Mouse (Mus musculus) heart, adult 2 months (tissue): ENCODE data around the gene Inka2. TPM values are rescaled to one million over a fixed set of nuclear protein-coding genes. Genes with fewer than 3 reads are reported as not detected.
A peak's percentile ranks its signal among the peaks of the same experiment; 100 is the strongest.

Experiments used
- DNase-seq, 2 experiments: peaks; one replicate each; pipeline ENCODE4 v3.0.0; 2021
- H3K27ac ChIP-seq: fragments of 200-600 bp; 2 replicates; pipeline ENCODE4 v1.8.1; 2022
- H3K27me3 ChIP-seq: fragments of 200-500 bp; 2 replicates; pipeline ENCODE4 v1.6.1; 2012; ENCODE audit warnings: mild to moderate bottlenecking, low read length, inconsistent platforms, mixed read lengths; ENCODE audit not compliant: control insufficient read depth, insufficient read depth
- H3K36me3 ChIP-seq: fragments of 200-500 bp; 2 replicates; pipeline ENCODE4 v1.6.1; 2012; ENCODE audit warnings: low read length, inconsistent platforms; ENCODE audit not compliant: control insufficient read depth, insufficient read depth
- H3K4me1 ChIP-seq: fragments of 200-500 bp; 2 replicates; pipeline ENCODE4 v1.6.1; 2011; ENCODE audit warnings: low read length; ENCODE audit not compliant: control insufficient read depth, insufficient read depth
- H3K4me3 ChIP-seq: fragments of 200-600 bp; 2 replicates; pipeline ENCODE4 v1.8.1; 2022
- H3K79me2 ChIP-seq: fragments of 200-500 bp; replicated peaks from 2 replicates; pipeline ENCODE4 v1.6.1; 2012; ENCODE audit warnings: mild to moderate bottlenecking, inconsistent platforms, low read length, moderate library complexity, mixed read lengths; ENCODE audit not compliant: control insufficient read depth, insufficient read depth
- H3K9ac ChIP-seq: fragments of 200-500 bp; 2 replicates; pipeline ENCODE4 v1.6.1; 2012; ENCODE audit warnings: low read depth, mild to moderate bottlenecking, control low read depth, inconsistent platforms, low read length, mixed read lengths
- CTCF ChIP-seq: fragments of 200-600 bp; IDR thresholded peaks from 2 replicates; pipeline ENCODE4 v1.8.1; 2022; ENCODE audit warnings: antibody characterized with exemption, mild to moderate bottlenecking, moderate library complexity
- EP300 ChIP-seq: fragments of 200-500 bp; IDR thresholded peaks from 2 replicates; pipeline ENCODE4 v1.6.1; 2011; ENCODE audit warnings: low read depth, low read length, control low read depth; ENCODE audit not compliant: insufficient read depth
- POLR2A ChIP-seq: fragments of 200-500 bp; IDR thresholded peaks from 2 replicates; pipeline ENCODE4 v1.6.1; 2011; ENCODE audit warnings: mild to moderate bottlenecking, low read depth, low read length, control low read depth; ENCODE audit not compliant: insufficient read depth
- WGBS: fragments of 180-500 bp; shearing (Covaris S2); methylation state at CpG from one replicate; pipeline ENCODE4 v1.1.7; 2018; 5-methylcytosine and 5-hydroxymethylcytosine counted together
- intact Hi-C: fragments of 180-260 bp; cut with DNase I; formaldehyde crosslinking; loops from one replicate; pipeline ENCODE4 v1.15.1; 2025
- polyA plus RNA-seq: library from polyadenylated mRNA; depleted of rRNA; stranded (reverse); fragments of >200 nt; gene quantifications from 2 replicates; pipeline ENCODE4 v1.2.3, GENCODE M21; 2012
- total RNA-seq, 2 experiments: library from RNA; stranded (reverse); gene quantifications; 2 replicates each; pipeline ENCODE4 v1.2.3; 2021

Inka2 gene
- total and polyA plus RNA-seq, 3 experiments: 11.5 to 16.2 (median 16.1) TPM

- Histone ChIP-seq H3K9ac (no peak overlapping the region), H3K4me3 (no peak overlapping the region), H3K79me2 (peaks cover 4% of the 10 kb centered on the region; the same call in 1 of the 2 replicates), H3K27me3 (no peaks in the 10 kb centered on the region), H3K4me1 (peaks cover 31% of the 10 kb centered on the region), H3K36me3 (peaks cover 37% of the 10 kb centered on the region), H3K27ac (peak overlapping the region; percentile 71)
- DNase-seq: peak; percentile 38 to 42
- intact Hi-C loops: no loop called here
- no peak for TF ChIP-seq EP300
- TF ChIP-seq POLR2A: no peak
- no peak for TF ChIP-seq CTCF
- whole genome bisulfite sequencing: 31% methylated on average over 6 of the region's 6 CpGs
These were observed 5.8 kb downstream of the Inka2 start for GRCm38 (mm10) chr3:105710246-105710645.

- Histone ChIP-seq H3K36me3 (peaks cover 40% of the 10 kb centered on the region), H3K4me1 (peaks cover 25% of the 10 kb centered on the region), H3K9ac (no peak overlapping the region), H3K27me3 (no peaks in the 10 kb centered on the region), H3K4me3 (no peak overlapping the region), H3K27ac (peak overlapping the region; percentile 71), H3K79me2 (peaks cover 4% of the 10 kb centered on the region; the same call in 1 of the 2 replicates)
- TF ChIP-seq POLR2A (0 out of 2 replicates have a peak, but pooled peaks have one; percentile 31), CTCF (no peak), EP300 (no peak)
- DNase-seq: peak; percentile 74 to 83
- WGBS: 25% methylated on average over 7 of the region's 7 CpGs
- intact Hi-C loops: no loop called here
These were observed 7.3 kb downstream of the Inka2 start for GRCm38 (mm10) chr3:105711741-105712140.

GRCm38 (mm10) chr3:105712827-105713226, 8.4 kb downstream of the Inka2 start:
- Histone ChIP-seq H3K79me2 (peaks cover 2% of the 10 kb centered on the region; the same call in 1 of the 2 replicates), H3K36me3 (peaks cover 38% of the 10 kb centered on the region), H3K9ac (no peak overlapping the region), H3K4me1 (peaks cover 23% of the 10 kb centered on the region), H3K27ac (peak overlapping the region; percentile 71), H3K27me3 (no peaks in the 10 kb centered on the region), H3K4me3 (no peak overlapping the region)
- DNase-seq: no peak
- intact Hi-C loops: no loop called here
- no peak for TF ChIP-seq EP300
- TF ChIP-seq POLR2A: no peak
- TF ChIP-seq CTCF: no peak

- Histone ChIP-seq H3K4me1 (peaks cover 25% of the 10 kb centered on the region), H3K9ac (peak overlapping the region; percentile 42), H3K27ac (peak overlapping the region; percentile 78), H3K27me3 (no peaks in the 10 kb centered on the region), H3K36me3 (peaks cover 30% of the 10 kb centered on the region), H3K4me3 (no peak overlapping the region), H3K79me2 (peaks cover 2% of the 10 kb centered on the region; the same call in 1 of the 2 replicates)
- intact Hi-C loops: no loop called here
- WGBS: 27% methylated on average over 8 of the region's 8 CpGs
- peak; percentile 59 to 63 for DNase-seq
- TF ChIP-seq POLR2A (no peak), EP300 (no peak), CTCF (no peak)
These were observed 9.9 kb downstream of the Inka2 start for GRCm38 (mm10) chr3:105714091-105714819.

- intact Hi-C loops: no loop called here
- DNase-seq: no peak
- 0 out of 2 replicates have a peak, but pooled peaks cover 2% of the 10 kb centered on the region for H3K79me2 ChIP-seq
- peaks cover 24% of the 10 kb centered on the region for H3K4me1 ChIP-seq
- H3K9ac ChIP-seq: no peak overlapping the region
- no peaks in the 10 kb centered on the region for H3K27me3 ChIP-seq
- H3K36me3 ChIP-seq: peaks cover 27% of the 10 kb centered on the region
- peak overlapping the region; percentile 41; the same call in 1 of the 2 replicates for H3K27ac ChIP-seq
- TF ChIP-seq EP300 (no peak), CTCF (no peak), POLR2A (no peak)
- H3K4me3 ChIP-seq: no peak overlapping the region
These were observed 10.4 kb downstream of the Inka2 start for GRCm38 (mm10) chr3:105714820-105715167.

GRCm38 (mm10) chr3:105716353-105717000, 12.1 kb downstream of the Inka2 start:
- DNase-seq: peak; percentile 36 to 38
- Histone ChIP-seq H3K27me3 (no peaks in the 10 kb centered on the region), H3K79me2 (0 out of 2 replicates have a peak, but pooled peaks cover 2% of the 10 kb centered on the region), H3K27ac (no peak overlapping the region; the same call in 1 of the 2 replicates), H3K4me3 (no peak overlapping the region), H3K4me1 (peaks cover 24% of the 10 kb centered on the region), H3K36me3 (peaks cover 21% of the 10 kb centered on the region), H3K9ac (no peak overlapping the region)
- intact Hi-C loops: no loop called here
- no peak for TF ChIP-seq POLR2A
- no peak for TF ChIP-seq EP300
- no peak for TF ChIP-seq CTCF
- 70% methylated on average over 18 of the region's 18 CpGs for WGBS
